Comparison of ENCODE assay signal across 16 mouse cellular contexts in the genomic region with DNA sequence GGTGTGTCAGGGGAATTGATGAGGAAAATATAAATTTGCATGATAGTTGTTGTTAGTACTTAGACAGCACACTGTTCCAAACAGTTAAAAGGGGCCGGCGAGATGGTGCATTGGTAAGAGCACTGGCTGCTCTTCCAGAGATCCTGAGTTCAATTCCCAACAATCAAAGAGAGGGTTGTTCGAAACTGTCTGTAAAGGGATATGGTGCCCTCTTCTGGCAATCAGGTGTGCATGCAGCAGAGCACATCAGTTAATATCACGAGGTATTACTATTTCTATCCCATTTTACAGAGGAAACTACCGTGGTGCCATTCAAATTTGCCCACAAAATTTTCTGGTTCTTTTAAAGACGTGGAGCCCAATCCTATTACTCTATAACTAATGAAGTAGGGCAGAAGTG. TPM values are rescaled to one million over a fixed set of nuclear protein-coding genes. Genes with fewer than 3 reads are reported as not detected.
DNase-seq lines count a peak whose midpoint lies in the region; ATAC-seq and TF ChIP-seq lines count a peak whose summit lies in the region.
"Had no signal": no experiment of that assay in that cellular context is flagged by ENCODE, and none has a peak within 500 bp of the region (broad histone marks: within the 10 kb centered on the region; RNA-seq: fewer than 3 reads in every experiment).

No protein-coding gene starts in this region.

- DNase-seq in gastrocnemius, adult 2 months: no peak
- no peak for DNase-seq in gastrocnemius, postnatal 10 days
- DNase-seq in liver, embryonic 14.5 days (ENCODE audit: low read depth in 3 of 3, low spot score in 3 of 3): no peak
- DNase-seq in liver, embryonic 11.5 days (ENCODE audit: low spot score): no peak
- no peak for DNase-seq in adrenal gland, postnatal 25 days
- no peak for DNase-seq in layer of hippocampus, postnatal 25 days (ENCODE audit: extremely low spot score in 1 of 2, low spot score in 1 of 2)
- DNase-seq: cerebellum, adult 8-10 months; heart, adult 18-20 months; heart, postnatal 36 days; left cerebral cortex, postnatal 4 days; midbrain, embryonic 14.5 days had no signal

- no peaks in the 10 kb centered on the region for H3K36me3 ChIP-seq in liver, embryonic 14.5 days (replicated peaks; ENCODE audit: control insufficient read depth, insufficient read depth, low read depth)
- H3K36me3 ChIP-seq in liver, embryonic 11.5 days (ENCODE audit: control insufficient read depth, insufficient read depth, low read length): no peaks in the 10 kb centered on the region
- H3K36me3 ChIP-seq in E14TG2a.4 (ENCODE audit: insufficient read depth, low read length): no peaks in the 10 kb centered on the region
- H3K36me3 ChIP-seq: intestine, embryonic 15.5 days; lung, embryonic 15.5 days; neural tube, embryonic 13.5 days had no signal

- ATAC-seq in liver, embryonic 14.5 days (ENCODE audit: insufficient read depth): no peak
- ATAC-seq in liver, embryonic 11.5 days (replicated peaks; ENCODE audit: low FRiP score): no peak
- ATAC-seq in common myeloid progenitor, adult 5-6 weeks (replicated peaks; ENCODE audit: low read depth, poor library complexity, severe bottlenecking): peak; percentile 54; the same call in 1 of the 2 replicates
- ATAC-seq: intestine, embryonic 15.5 days had no signal

- no peak overlapping the region for H3K27ac ChIP-seq in gastrocnemius, adult 2 months
- no peak overlapping the region for H3K27ac ChIP-seq in liver, embryonic 14.5 days
- H3K27ac ChIP-seq in liver, embryonic 11.5 days (ENCODE audit: low read depth, low read length): no peak overlapping the region
- H3K27ac ChIP-seq: intestine, embryonic 15.5 days; lung, embryonic 15.5 days; neural tube, embryonic 13.5 days had no signal

- TF ChIP-seq EP300 in liver, embryonic 14.5 days (IDR thresholded peaks at IDR 0.05; ENCODE audit: low read depth): no peak

- no peaks in the 10 kb centered on the region for H3K4me1 ChIP-seq in liver, embryonic 14.5 days (replicated peaks; ENCODE audit: control insufficient read depth in 2 of 2, insufficient read depth in 2 of 2, low read length in 1 of 2)
- no peaks in the 10 kb centered on the region for H3K4me1 ChIP-seq in liver, embryonic 11.5 days (replicated peaks; ENCODE audit: control insufficient read depth, insufficient read depth, low read length)
- H3K4me1 ChIP-seq in E14TG2a.4 (replicated peaks; ENCODE audit: low read depth, low read length): peaks cover 48% of the 10 kb centered on the region
- H3K4me1 ChIP-seq: intestine, embryonic 15.5 days; lung, embryonic 15.5 days; neural tube, embryonic 13.5 days had no signal

- no peak overlapping the region for H3K4me3 ChIP-seq in gastrocnemius, adult 2 months
- H3K4me3 ChIP-seq in liver, embryonic 14.5 days (ENCODE audit: insufficient read depth in 1 of 2, low read depth in 2 of 2, low read length in 2 of 2): no peak overlapping the region
- no peak overlapping the region for H3K4me3 ChIP-seq in liver, embryonic 11.5 days (ENCODE audit: low read depth, low read length)
- H3K4me3 ChIP-seq in E14TG2a.4 (replicated peaks; ENCODE audit: low read length): no peak overlapping the region
- H3K4me3 ChIP-seq: intestine, embryonic 15.5 days; lung, embryonic 15.5 days; neural tube, embryonic 13.5 days had no signal

- peak; percentile 68 for TF ChIP-seq CTCF in gastrocnemius, adult 2 months (IDR thresholded peaks at IDR 0.05)
- TF ChIP-seq CTCF in liver, embryonic 14.5 days (IDR thresholded peaks at IDR 0.05; ENCODE audit: low read depth): peak; percentile 65
- peak; percentile 83 for TF ChIP-seq CTCF in E14TG2a.4 (conservative IDR thresholded peaks at IDR 0.05; ENCODE audit: low read length)

- no peaks in the 10 kb centered on the region for H3K27me3 ChIP-seq in liver, embryonic 14.5 days (ENCODE audit: control insufficient read depth, insufficient read depth, low read length)
- H3K27me3 ChIP-seq in liver, embryonic 11.5 days (replicated peaks; ENCODE audit: control insufficient read depth, insufficient read depth, low read length): no peaks in the 10 kb centered on the region
- H3K27me3 ChIP-seq in E14TG2a.4 (ENCODE audit: insufficient read depth, low read length): no peaks in the 10 kb centered on the region
- H3K27me3 ChIP-seq: intestine, embryonic 15.5 days; lung, embryonic 15.5 days; neural tube, embryonic 13.5 days had no signal

- intact Hi-C loops in gastrocnemius, adult 2 months (cut with DNase I): loop anchor here (10.0 kb wide), 1 partner anchor 261 kb away; no protein-coding TSS in a partner anchor

- no peak overlapping the region for H3K9ac ChIP-seq in liver, embryonic 14.5 days (replicated peaks)
- no peak overlapping the region for H3K9ac ChIP-seq in liver, embryonic 11.5 days (ENCODE audit: low read depth, low read length)
- H3K9ac ChIP-seq: intestine, embryonic 15.5 days; lung, embryonic 15.5 days; neural tube, embryonic 13.5 days had no signal

- WGBS in liver, embryonic 14.5 days (ENCODE audit: insufficient replicate concordance): 42% methylated on average over 6 of the region's 6 CpGs
- WGBS in liver, embryonic 11.5 days: 57% methylated on average over 6 of the region's 6 CpGs

- H3K4me2 ChIP-seq in liver, embryonic 14.5 days (ENCODE audit: low read depth): no peak overlapping the region
- no peak overlapping the region for H3K4me2 ChIP-seq in liver, embryonic 11.5 days
- H3K4me2 ChIP-seq: intestine, embryonic 15.5 days; lung, embryonic 15.5 days; neural tube, embryonic 13.5 days had no signal

- H3K9me3 ChIP-seq in liver, embryonic 14.5 days (ENCODE audit: control insufficient read depth, low read length): peaks cover 6% of the 10 kb centered on the region
- no peaks in the 10 kb centered on the region; the same call in 1 of the 2 replicates for H3K9me3 ChIP-seq in liver, embryonic 11.5 days (ENCODE audit: control insufficient read depth, low read length)
- H3K9me3 ChIP-seq in E14TG2a.4 (ENCODE audit: low read length): peaks cover 11% of the 10 kb centered on the region

RNA-seq across cellular contexts. Expression of gene Gnpnat1, which starts 29.5 kb away (rescaled TPM):
- total RNA-seq in gastrocnemius, adult 2 months (2021): 10 to 100 TPM in 1 of 2 experiments, 1 to 10 TPM in 1; 6.0 to 10.9 TPM
- 10 to 100 TPM; 11.5 to 14.8 TPM for total RNA-seq in gastrocnemius, postnatal 10 days (2021)
- 5.4 and 8.9 TPM in 2 replicates for polyA plus RNA-seq in liver, embryonic 14.5 days (2012; rRNA removed)
- polyA plus RNA-seq in liver, embryonic 14.5 days (2014; fragmentation: Nextera tagmentation; extraction: Ambion mirVana): 30.4 and 31.0 TPM in 2 replicates
- 49.7 and 51.5 TPM in 2 replicates for polyA plus RNA-seq in liver, embryonic 11.5 days (2014; fragmentation: Nextera tagmentation; extraction: Ambion mirVana)
- total RNA-seq in common myeloid progenitor, adult 5-6 weeks (2017): 23.3 and 31.1 TPM in 2 replicates
- total RNA-seq in adrenal gland, postnatal 25 days (2021): 26.4 and 36.9 TPM in 2 replicates
- 10 to 100 TPM; 11.8 to 17.1 TPM for total RNA-seq in layer of hippocampus, postnatal 25 days (2021)
